Comparison of ENCODE assay signal across 48 mouse cellular contexts in genomic region chrX:140863431-140863830, GRCm38 (mm10). TPM values are rescaled to one million over a fixed set of nuclear protein-coding genes. Genes with fewer than 3 reads are reported as not detected.
"Had no signal": no experiment of that assay in that cellular context is flagged by ENCODE, and none has a peak within 500 bp of the region (broad histone marks: within the 10 kb centered on the region; RNA-seq: fewer than 3 reads in every experiment).

No protein-coding gene starts in this region.

- ATAC-seq: hindbrain, embryonic 16.5 days; hindbrain, postnatal 0 days; inflammation-experienced regulatory T-cells, adult 6 months; intestine, embryonic 15.5 days; intestine, embryonic 16.5 days; intestine, postnatal 0 days had no signal

- DNase-seq: heart, postnatal 10 days; heart, postnatal 14 days; heart, postnatal 36 days; heart, postnatal 4 days; kidney, adult 11 months; kidney, adult 18-20 months; kidney, adult 2 months; kidney, adult 8-10 months; kidney, adult 9 months; kidney, postnatal 10 days; kidney, postnatal 14 days; kidney, postnatal 25 days; kidney, postnatal 36 days; kidney, postnatal 4 days; layer of hippocampus, adult 9-11 months; layer of hippocampus, postnatal 36 days had no signal

- H3K4me3 ChIP-seq: heart, embryonic 13.5 days; heart, embryonic 15.5 days; hindbrain, embryonic 10.5 days; hindbrain, embryonic 12.5 days; hindbrain, embryonic 13.5 days; hindbrain, embryonic 15.5 days; intestine, embryonic 15.5 days; kidney, embryonic 15.5 days; layer of hippocampus, adult 2 months; left cerebral cortex, adult 2 months had no signal

- H3K27ac ChIP-seq: heart, embryonic 13.5 days; heart, embryonic 15.5 days; hindbrain, embryonic 10.5 days; hindbrain, embryonic 12.5 days; hindbrain, embryonic 13.5 days; hindbrain, embryonic 14.5 days; hindbrain, embryonic 15.5 days; hindbrain, postnatal 0 days; intestine, embryonic 15.5 days; kidney, embryonic 15.5 days; kidney, postnatal 0 days; layer of hippocampus, adult 2 months; left cerebral cortex, adult 2 months had no signal

RNA-seq across cellular contexts. Expression of gene Vsig1, which starts 44.0 kb away (rescaled TPM):
- total RNA-seq: heart, postnatal 10 days; heart, postnatal 14 days; heart, postnatal 25 days; heart, postnatal 36 days; heart, postnatal 4 days; hematopoietic stem cell, adult 5-6 weeks; layer of hippocampus, adult 18-20 months; layer of hippocampus, adult 2 months; layer of hippocampus, adult 8-10 months; layer of hippocampus, postnatal 14 days; layer of hippocampus, postnatal 25 days; layer of hippocampus, postnatal 36 days; left cerebral cortex, adult 18-20 months; left cerebral cortex, adult 2 months; left cerebral cortex, adult 8-10 months had no signal
- polyA plus RNA-seq: heart, embryonic 14.5 days; heart, embryonic 16.5 days; heart, postnatal 0 days; hindbrain, embryonic 10.5 days; hindbrain, embryonic 11.5 days; hindbrain, embryonic 12.5 days; hindbrain, embryonic 13.5 days; hindbrain, embryonic 14.5 days; hindbrain, embryonic 15.5 days; hindbrain, embryonic 16.5 days; hindbrain, postnatal 0 days; inflammation-experienced regulatory T-cells, adult 6 months had no signal

RNA-seq across cellular contexts. Expression of gene Tex13b, which starts 50.2 kb away (rescaled TPM):
- total RNA-seq: heart, postnatal 10 days; heart, postnatal 14 days; heart, postnatal 25 days; heart, postnatal 36 days; heart, postnatal 4 days; hematopoietic stem cell, adult 5-6 weeks; hindbrain, postnatal 0 days; layer of hippocampus, adult 18-20 months; layer of hippocampus, adult 2 months; layer of hippocampus, adult 8-10 months; layer of hippocampus, postnatal 10 days; layer of hippocampus, postnatal 14 days; layer of hippocampus, postnatal 25 days; layer of hippocampus, postnatal 36 days; left cerebral cortex, adult 18-20 months; left cerebral cortex, adult 2 months; left cerebral cortex, adult 8-10 months had no signal
- polyA plus RNA-seq: heart, embryonic 13.5 days; heart, embryonic 14.5 days; heart, embryonic 15.5 days; heart, embryonic 16.5 days; heart, postnatal 0 days; hindbrain, embryonic 10.5 days; hindbrain, embryonic 11.5 days; hindbrain, embryonic 12.5 days; hindbrain, embryonic 13.5 days; hindbrain, embryonic 14.5 days; hindbrain, embryonic 15.5 days; hindbrain, embryonic 16.5 days; hindbrain, postnatal 0 days; intestine, embryonic 15.5 days; intestine, embryonic 16.5 days; intestine, postnatal 0 days; kidney, adult 2 months; kidney, embryonic 14.5 days; large intestine, adult 2 months had no signal
